Mouse (Mus musculus) left cerebral cortex, postnatal 10 days (tissue): ENCODE measurements around the gene Ccdc12. TPM values are rescaled to one million over a fixed set of nuclear protein-coding genes. Genes with fewer than 3 reads are reported as not detected.

Experiments
- DNase-seq, 2 experiments: peaks; one replicate each; pipeline ENCODE4 v3.0.0; 2021 to 2022; ENCODE audit warnings: low spot score in 2 of 2, mixed read lengths in 1 of 2; ENCODE audit errors: extremely low spot score in 1 of 2
- intact Hi-C: fragments of 180-260 bp; cut with DNase I; formaldehyde crosslinking; loops from one replicate; pipeline ENCODE4 v1.15.1; 2025
- total RNA-seq, 2 experiments: library from RNA; stranded (reverse); gene quantifications; 2 replicates each; pipeline ENCODE4 v1.2.3; 2021

The Ccdc12 gene
- total RNA-seq: 10 to 100 TPM; 43.6 to 44.0 TPM

GRCm38 (mm10) chr9:110656249-110657221 is at the start of gene Ccdc12:
Gene Ccdc12, plus strand, starts transcription at chr9:110656503.
- intact Hi-C loops: no loop called here
- peak; percentile 94 to 95 for DNase-seq

- DNase-seq: no peak
- intact Hi-C loops: no loop called here
Measured at GRCm38 (mm10) chr9:110611471-110611870, 44.8 kb upstream of the Ccdc12 start.

- intact Hi-C loops: no loop called here
- no peak for DNase-seq
Measured at GRCm38 (mm10) chr9:110617081-110617480, 39.2 kb upstream of the Ccdc12 start.

- intact Hi-C loops: no loop called here
- DNase-seq: peak in 1 of 2 experiments; percentile 36
Measured at GRCm38 (mm10) chr9:110620180-110620579, 36.1 kb upstream of the Ccdc12 start.

GRCm38 (mm10) chr9:110620685-110621084 is 35.6 kb upstream of the Ccdc12 start:
- peak in 1 of 2 experiments; percentile 8 for DNase-seq
- intact Hi-C loops: no loop called here

- intact Hi-C loops: no loop called here
- no peak for DNase-seq
Measured at GRCm38 (mm10) chr9:110622621-110623219, 33.6 kb upstream of the Ccdc12 start.

- peak in 1 of 2 experiments; percentile 23 for DNase-seq
- intact Hi-C loops: no loop called here
Measured at GRCm38 (mm10) chr9:110623416-110624195, 32.7 kb upstream of the Ccdc12 start.

- intact Hi-C loops: no loop called here
- DNase-seq: peak; percentile 78 to 96
Measured at GRCm38 (mm10) chr9:110624361-110625166, 31.7 kb upstream of the Ccdc12 start, which contains the start of gene Nradd. Gene Nradd, minus strand, starts transcription at chr9:110624452.

GRCm38 (mm10) chr9:110625350-110625908 is 30.9 kb upstream of the Ccdc12 start:
- intact Hi-C loops: no loop called here
- DNase-seq: peak in 1 of 2 experiments; percentile 19

- peak in 1 of 2 experiments; percentile 44 for DNase-seq
- intact Hi-C loops: loop anchor here (10.0 kb wide), 1 partner anchor 145 kb away; no protein-coding TSS in a partner anchor
Measured at GRCm38 (mm10) chr9:110630171-110630570, 26.1 kb upstream of the Ccdc12 start.

- peak in 1 of 2 experiments; percentile 75 for DNase-seq
Measured at GRCm38 (mm10) chr9:110631191-110631590, 25.1 kb upstream of the Ccdc12 start.

GRCm38 (mm10) chr9:110631651-110632275 is 24.5 kb upstream of the Ccdc12 start:
- intact Hi-C loops: loop anchor here (10.0 kb wide), 1 partner anchor 143 kb away; no protein-coding TSS in a partner anchor
- peak in 1 of 2 experiments; percentile 42 for DNase-seq

More at GRCm38 (mm10) chr9:110631191-110631590, 25.1 kb upstream of the Ccdc12 start:
- intact Hi-C loops: loop anchor here (10.0 kb wide), 1 partner anchor 144 kb away; no protein-coding TSS in a partner anchor

- intact Hi-C loops: loop anchor here (10.0 kb wide), 1 partner anchor 142 kb away; no protein-coding TSS in a partner anchor
Measured at GRCm38 (mm10) chr9:110632671-110633070, 23.6 kb upstream of the Ccdc12 start.

GRCm38 (mm10) chr9:110633882-110634281 is 22.4 kb upstream of the Ccdc12 start:
- intact Hi-C loops: loop anchor here (10.0 kb wide), 1 partner anchor 141 kb away; no protein-coding TSS in a partner anchor
- peak in 1 of 2 experiments; percentile 59 for DNase-seq

More at GRCm38 (mm10) chr9:110632671-110633070, 23.6 kb upstream of the Ccdc12 start:
- DNase-seq: no peak

- peak; percentile 70 to 91 for DNase-seq
Measured at GRCm38 (mm10) chr9:110635225-110635624, 21.1 kb upstream of the Ccdc12 start.

GRCm38 (mm10) chr9:110638611-110639021 is 17.7 kb upstream of the Ccdc12 start:
- intact Hi-C loops: loop anchor here (10.0 kb wide), 1 partner anchor 136 kb away; no protein-coding TSS in a partner anchor
- DNase-seq: peak in 1 of 2 experiments; percentile 62

More at GRCm38 (mm10) chr9:110635225-110635624, 21.1 kb upstream of the Ccdc12 start:
- intact Hi-C loops: loop anchor here (1.0 to 10.0 kb wide), 2 partner anchors 74 to 140 kb away; no protein-coding TSS in a partner anchor

- intact Hi-C loops: no loop called here
- DNase-seq: no peak
Measured at GRCm38 (mm10) chr9:110641006-110641405, 15.3 kb upstream of the Ccdc12 start.
